Mouse (Mus musculus) adrenal gland, adult 10 weeks (tissue): Measurements from ENCODE around the gene Gm28635. TPM values are rescaled to one million over a fixed set of nuclear protein-coding genes. Genes with fewer than 3 reads are reported as not detected.

ENCODE experiments used
- polyA plus RNA-seq: library from polyadenylated mRNA; stranded (reverse); fragments of 350-450 nt; fragmentation: Illumina TruSeq; extraction: RNeasy Lipid Tissue Mini Kit (QIAGEN cat#74804); gene quantifications from one replicate; pipeline ENCODE4 v1.2.3, GENCODE M21; 2014; ENCODE audit warnings: low read depth, low replicate concordance

The Gm28635 gene
- polyA plus RNA-seq, result not detected

DNA sequence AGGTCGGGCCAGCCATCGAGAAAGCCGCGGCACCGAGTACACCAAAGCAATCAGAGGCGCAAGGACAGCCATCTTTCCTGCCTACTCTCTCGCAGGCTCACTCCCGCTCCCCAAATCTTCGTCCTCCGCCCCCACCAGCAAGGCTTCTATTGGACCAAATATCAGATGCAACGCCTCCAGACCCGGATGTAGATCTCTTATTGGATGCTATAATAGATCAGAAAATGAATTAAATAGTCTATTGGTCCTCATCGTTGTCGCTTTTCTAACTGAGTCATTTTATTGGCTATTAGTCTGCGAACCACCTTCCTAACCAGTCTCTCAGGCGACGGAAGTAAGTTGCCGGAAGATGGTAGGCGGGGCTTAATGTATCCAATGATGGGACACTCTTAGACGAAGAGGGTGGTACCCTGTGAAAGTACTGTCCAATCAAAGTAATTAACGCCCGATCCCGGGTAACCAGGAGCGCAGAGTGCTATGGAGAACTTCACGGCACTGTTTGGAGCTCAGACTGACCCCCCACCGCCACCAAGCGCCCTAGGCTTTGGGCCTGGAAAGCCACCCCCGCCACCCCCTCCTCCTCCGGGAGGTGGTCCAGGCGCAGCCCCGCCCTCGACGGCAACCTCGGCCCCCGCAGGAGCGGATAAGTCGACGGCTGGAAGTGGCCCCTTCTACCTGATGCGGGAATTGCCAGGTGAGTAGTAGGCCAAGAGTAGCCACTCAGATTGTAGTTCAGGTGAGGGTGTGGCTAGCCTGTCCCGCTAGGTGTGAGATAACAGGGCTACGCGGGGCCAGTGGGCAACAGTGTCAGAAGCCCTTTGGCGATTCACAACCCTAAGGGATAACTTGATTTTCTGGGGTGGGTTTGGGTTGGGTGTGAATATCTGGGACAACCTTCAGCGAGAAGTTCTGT lies at the start of gene Gm28635, which contains the start of gene Med19:
Gene Gm28635, minus strand, starts transcription at position 74 of the 913 bp plus-strand sequence.
Gene Med19, plus strand, starts transcription at position 435 of the 913 bp plus-strand sequence.

DNA sequence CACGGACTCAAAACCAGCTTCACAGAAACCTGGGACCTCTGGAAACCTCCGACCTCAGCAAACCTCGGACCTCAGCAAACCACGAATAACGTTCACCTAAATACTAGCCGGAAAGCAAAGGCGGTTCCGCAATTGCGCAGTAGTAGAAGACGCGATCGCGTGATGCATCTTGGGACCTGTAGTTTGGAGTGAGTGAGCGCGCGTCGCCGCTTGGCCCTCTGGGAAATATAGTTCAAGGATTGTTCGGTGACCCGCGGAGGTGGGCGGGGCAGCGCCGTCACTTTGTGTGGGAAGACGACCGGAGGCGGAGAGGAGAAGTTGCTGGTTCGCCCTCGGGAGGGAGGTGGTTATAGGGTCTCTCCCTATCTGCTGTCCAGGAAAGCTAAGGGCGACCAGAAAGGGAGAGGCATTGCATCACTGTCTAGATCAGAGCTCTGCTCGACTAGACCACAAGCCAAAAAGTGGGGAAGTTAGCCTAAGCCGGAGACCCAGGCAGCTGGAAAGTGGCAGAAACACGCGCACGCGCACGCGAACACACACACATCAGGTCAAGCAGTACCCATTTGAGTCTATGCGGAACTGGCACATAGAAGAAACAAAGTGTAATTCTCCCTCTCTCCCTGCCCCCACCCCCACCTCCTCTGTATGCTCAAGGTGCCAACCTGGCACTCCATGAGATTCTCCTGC lies 49.5 kb upstream of the Gm28635 start, which contains the start of gene Clp1:
Gene Clp1, minus strand, starts transcription at position 179 of the 687 bp plus-strand sequence.

DNA sequence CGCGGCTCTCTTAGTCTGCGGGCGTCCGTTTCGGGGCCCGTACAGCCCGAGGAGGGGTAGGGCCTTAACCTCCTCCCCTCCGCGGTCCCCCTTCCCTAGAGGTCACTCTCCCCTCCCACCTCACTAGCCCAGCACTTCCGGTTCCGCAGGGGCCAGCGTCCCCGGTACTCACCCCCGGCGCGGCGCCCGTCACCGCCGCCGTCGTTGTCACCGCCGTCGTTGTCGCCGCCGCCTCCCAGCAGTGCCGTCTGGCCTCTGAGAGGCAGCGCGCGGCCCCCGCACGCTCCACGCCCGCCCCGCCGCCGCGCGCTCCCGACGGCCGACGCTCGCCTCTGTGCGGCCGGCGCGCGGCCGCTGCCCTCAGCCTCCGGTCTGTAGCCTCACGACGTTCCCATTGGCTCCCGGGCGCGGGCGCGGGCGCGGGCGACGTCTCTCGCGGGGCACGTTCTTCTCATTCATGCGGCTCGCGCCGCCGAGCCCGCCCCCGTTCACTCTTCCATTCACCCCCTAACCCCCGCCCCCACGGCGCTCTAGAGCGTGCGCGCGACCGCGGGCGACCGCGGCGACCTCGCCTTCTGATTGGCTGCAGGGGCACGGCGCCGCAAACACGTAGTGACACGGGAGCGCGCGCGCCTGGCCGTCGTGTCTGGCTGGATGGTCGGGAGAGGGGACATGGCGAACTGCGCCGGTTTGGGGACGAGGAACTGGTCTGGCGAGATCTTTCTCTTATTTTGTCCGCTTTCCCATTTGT lies 37.1 kb upstream of the Gm28635 start, which contains the start of gene Zdhhc5:
Gene Zdhhc5, minus strand, starts transcription at position 370 of the 751 bp plus-strand sequence.

DNA sequence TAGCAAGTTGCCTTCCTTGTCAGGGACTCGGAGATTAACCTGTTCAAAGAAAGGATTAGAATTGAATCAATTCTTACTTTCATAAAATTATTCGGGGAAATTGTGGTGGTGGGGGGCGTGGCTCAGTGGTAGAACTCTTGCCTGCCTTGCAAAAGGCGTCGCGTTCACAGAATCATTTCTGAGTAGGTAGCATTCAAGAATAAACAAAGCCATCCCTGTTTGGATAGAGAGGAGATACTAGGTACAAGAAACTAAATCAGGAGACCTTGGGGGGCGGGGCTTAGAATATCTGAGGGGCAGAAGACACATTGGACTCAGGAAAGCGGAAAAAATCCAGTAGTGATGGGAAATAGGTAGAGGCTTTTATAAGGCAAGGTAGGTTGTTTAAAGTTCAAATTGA lies 1.2 kb upstream of the Gm28635 start, which contains the start of gene Tmx2:
Gene Tmx2, minus strand, starts transcription at position 125 of the 400 bp plus-strand sequence.

DNA sequence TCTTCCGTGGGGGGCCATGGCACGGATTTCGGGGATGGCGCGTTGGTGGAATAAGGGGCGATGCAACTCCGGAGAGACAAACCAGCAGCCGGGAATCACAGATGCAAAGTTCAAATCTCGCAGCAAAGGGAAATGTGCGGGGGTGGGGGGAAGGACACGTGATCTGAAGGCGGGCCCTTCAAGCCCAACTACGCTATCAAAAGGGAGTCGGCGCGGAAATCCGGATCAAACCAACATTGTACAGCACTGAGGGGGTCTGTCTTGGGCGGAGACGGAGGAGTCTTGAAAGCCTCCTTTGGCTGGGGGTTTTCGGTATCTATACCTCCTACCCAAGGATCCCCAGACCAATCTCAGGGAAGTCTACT lies 7.3 kb downstream of the Gm28635 start, which contains the start of gene Selenoh:
Gene Selenoh, minus strand, starts transcription at position 202 of the 365 bp plus-strand sequence.

DNA sequence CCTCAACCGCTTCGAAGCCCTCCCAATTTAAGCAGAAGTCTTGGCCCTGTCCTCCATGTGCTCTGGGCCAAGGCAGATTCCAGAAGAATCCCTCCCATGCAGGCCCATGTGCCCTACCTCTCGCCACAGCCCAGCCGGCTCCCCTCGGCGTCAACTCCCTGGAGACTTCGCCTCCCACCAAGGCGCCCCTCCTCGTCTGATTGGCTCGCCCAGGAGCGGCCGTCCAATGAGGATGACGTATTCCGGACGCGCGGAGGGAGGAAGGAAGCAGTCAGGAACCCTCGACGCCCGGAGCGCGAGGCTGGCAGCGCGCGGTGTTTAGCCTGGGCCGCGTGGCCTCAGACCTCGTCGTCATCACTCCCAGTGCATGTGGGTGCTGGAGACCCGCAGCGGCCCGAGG lies 19.0 kb downstream of the Gm28635 start, which contains the start of gene Btbd18:
Gene Btbd18, plus strand, starts transcription at position 274 of the 400 bp plus-strand sequence.

DNA sequence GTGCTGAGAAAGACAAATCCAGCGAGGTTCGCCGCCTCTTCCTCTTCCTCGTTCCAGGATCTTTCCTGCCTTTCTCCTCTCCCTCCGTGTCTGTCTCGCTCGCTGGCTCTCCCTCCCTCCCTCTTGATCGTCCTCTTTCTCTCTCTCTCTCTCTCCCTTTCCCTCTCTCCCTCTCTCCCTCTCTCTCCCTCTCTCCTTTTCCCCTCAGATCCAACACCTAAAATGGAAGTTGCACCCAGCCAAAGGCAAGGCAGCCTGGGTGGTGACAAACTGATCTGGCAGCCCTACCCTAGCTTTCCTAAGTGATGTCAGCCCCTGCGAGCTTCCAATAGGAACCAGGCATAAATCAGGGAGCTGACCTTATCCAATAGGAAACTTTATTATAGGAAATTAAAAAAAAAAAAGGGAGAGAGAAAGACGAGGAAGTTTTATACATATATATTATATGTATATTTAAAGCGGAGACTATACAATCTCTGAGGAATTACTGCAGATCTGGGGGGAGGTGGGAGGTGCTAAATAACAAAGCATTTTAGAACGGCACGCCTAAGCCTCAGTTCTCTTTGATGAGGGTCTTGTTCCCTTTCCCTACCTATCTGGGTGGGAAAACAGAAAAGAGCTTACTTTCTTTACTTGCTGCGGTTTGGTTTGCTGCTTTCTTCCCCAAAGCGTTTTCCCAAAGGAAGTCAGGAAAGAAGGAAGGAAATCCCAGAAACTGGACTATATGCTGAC lies 27.2 kb downstream of the Gm28635 start, which contains the start of gene Ctnnd1:
Gene Ctnnd1, minus strand, starts transcription at position 302 of the 732 bp plus-strand sequence.

Other genes starting within 250 kb of the Gm28635 start
- gene Tfpi, start 201.3 kb downstream of the Gm28635 start, polyA plus RNA-seq, result 181 TPM
- gene Ctnnd1, start 27.3 kb downstream of the Gm28635 start, polyA plus RNA-seq, result 246 TPM
- not detected for gene Btbd18, start 19.0 kb downstream of the Gm28635 start, polyA plus RNA-seq
- 14.6 TPM for gene Selenoh, start 7.3 kb downstream of the Gm28635 start, polyA plus RNA-seq
- gene Med19, start 361 bp upstream of the Gm28635 start, polyA plus RNA-seq, result 72.2 TPM
- gene Tmx2, start 1.1 kb upstream of the Gm28635 start, polyA plus RNA-seq, result 247 TPM
- gene Zdhhc5, start 37.1 kb upstream of the Gm28635 start, polyA plus RNA-seq, result 62.2 TPM
- gene Clp1, start 49.3 kb upstream of the Gm28635 start, polyA plus RNA-seq, result 20.5 TPM
- 2.9 TPM for gene Ypel4, start 56.0 kb upstream of the Gm28635 start, polyA plus RNA-seq
- not detected for gene Gm19426, start 65.6 kb upstream of the Gm28635 start, polyA plus RNA-seq
- gene Serping1, start 97.4 kb upstream of the Gm28635 start, polyA plus RNA-seq, result 25.4 TPM
- 24.4 TPM for gene Ube2l6, start 120.8 kb upstream of the Gm28635 start, polyA plus RNA-seq
- gene Smtnl1, start 144.6 kb upstream of the Gm28635 start, polyA plus RNA-seq, result not detected
- 4.1 TPM for gene Timm10, start 149.0 kb upstream of the Gm28635 start, polyA plus RNA-seq
- 3.0 TPM for gene Slc43a1, start 160.8 kb upstream of the Gm28635 start, polyA plus RNA-seq
- gene Rtn4rl2, start 208.7 kb upstream of the Gm28635 start, polyA plus RNA-seq, result not detected